Mouse (Mus musculus): ENCODE data around the gene Glg1.
"Not testable (repeated sequence)": the region's sequence is repeated elsewhere in the genome, so short reads cannot be mapped to it uniquely, and the experiment has no call there.

Glg1 gene

DNA sequence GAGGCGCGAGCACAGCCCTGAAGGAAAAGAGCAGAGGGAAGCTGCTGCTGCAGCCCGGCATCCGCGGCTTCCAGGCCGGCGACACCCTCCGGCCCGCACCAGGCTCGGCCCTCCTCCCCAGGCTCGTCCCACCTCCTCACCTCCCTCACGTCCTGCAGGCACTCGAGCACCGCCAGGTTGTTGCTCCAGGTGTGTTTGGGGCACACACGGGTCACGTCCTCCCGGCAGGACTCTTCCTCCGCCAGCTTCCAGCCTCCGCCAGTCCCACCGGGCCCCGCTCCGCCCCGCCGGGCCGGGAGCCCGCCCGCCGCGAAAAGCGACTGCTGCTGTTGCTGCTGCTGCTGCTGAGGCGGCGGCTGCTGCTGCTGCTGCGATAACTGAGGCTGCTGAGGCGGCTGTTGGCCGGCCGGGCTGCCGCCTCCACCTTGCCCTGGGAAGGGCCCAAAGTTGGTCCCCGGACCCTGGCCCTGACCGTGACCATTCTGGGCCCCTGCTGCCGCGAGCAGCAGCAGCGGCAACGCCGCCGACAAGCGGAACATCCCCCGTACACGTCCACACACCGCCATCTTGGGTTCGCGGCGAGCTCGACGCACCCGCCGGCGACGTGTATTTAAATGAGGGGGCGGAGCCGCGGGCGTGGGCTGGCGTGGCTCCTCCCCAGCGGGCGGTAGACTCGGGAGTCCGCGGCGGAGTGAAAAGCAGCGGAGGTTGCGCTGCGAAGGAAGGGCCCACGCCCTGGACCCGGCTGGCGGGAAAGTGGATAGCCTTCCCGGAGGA is at the start of gene Glg1:
TSS of gene Glg1 (minus strand) at position 586 of the 777 bp plus-strand sequence.
- in situ Hi-C loops (cut with MboI; ENCODE audit: low sequenced_read_pairs): no loop called here

DNA sequence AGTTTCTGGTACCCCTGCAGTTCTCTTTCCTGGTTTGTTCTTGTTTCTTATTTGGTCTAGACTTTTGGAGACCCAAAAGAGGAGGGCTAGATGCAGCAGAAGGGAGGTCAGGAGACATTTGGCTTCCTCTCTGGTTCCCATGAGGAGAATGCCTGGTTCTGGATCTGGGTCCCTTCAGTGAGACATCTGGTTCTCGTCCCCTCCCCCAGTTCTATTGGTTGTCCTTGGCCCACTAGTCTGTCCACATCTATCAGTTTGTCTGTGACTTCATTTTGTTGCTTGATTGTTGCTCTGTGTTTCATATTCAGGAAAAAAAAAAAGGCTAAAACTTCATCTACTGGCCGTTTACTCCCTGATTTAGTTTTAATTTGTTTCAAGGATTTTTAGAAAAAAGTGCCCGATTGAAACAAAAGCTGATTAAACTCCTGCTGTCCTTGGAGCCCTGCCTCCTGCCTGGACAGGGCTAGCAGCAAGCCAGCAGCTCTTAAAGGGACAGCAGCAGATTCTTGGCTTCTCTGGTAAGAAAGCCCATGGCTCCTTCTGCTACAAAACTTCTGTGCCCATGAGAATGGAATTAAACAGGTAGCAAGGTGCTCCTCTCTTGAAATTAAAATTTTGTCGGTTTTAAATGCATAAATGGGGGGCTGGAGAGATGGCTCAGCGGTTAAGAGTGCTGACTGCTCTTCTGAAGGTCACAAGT is 46.2 kb upstream of the Glg1 start:
- in situ Hi-C loops (cut with MboI; ENCODE audit: low sequenced_read_pairs): no loop called here

DNA sequence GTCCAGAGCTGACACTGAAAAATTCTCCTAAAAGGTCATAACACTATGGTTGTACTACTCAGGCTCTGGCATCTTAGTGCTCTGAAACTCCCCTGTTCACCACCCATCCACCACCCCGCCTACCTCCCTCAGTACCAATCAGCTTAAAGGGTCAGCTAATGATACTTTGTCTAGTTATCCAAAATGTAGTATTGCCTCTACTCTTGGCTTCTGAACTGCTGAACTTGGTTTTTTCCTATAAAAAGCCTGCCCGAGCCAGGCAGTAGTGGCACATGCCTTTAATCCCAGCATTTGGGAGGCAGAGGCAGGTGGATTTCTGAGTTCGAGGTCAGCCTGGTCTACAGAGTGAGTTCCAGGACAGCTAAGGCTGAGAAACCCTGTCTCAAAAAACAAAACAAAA is 45.3 kb upstream of the Glg1 start:
- in situ Hi-C loops (cut with MboI; ENCODE audit: low sequenced_read_pairs): no loop called here

DNA sequence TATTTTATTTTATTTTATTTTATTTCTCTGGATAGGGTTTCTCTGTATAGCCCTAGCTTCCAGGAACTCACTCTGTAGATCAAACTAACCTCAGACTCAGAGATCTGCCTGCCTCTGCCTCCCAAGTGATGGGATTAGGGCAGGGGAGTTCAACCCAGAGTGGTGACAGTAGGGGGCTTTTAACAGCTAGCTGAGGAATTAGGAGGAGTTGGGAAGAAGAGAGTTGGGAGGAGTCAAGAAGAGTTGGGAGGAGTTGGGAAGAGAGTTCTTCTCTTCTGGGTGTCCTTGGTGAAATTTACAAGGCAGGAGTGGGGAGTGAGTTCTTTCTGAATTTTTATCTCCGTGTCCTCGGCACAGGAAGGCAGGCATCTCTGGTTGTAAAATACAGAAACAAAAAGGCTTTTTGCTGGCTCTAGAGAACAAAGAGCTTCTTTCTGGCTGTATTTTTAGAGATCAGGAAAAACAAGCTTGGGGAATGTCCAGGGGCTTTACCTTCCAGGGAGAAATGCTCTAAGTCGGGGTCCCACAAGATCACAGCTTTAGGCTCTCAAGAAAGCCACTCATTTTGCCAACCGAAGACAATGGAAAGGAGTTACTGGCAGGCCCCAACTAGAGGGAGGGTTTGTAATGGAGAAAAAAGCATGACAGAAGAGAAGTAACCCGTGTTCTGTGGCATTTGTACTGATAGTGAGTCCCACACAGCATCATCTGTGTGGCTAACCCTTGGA is 44.2 kb upstream of the Glg1 start:
- in situ Hi-C loops (cut with MboI; ENCODE audit: low sequenced_read_pairs): not testable (repeated sequence)

DNA sequence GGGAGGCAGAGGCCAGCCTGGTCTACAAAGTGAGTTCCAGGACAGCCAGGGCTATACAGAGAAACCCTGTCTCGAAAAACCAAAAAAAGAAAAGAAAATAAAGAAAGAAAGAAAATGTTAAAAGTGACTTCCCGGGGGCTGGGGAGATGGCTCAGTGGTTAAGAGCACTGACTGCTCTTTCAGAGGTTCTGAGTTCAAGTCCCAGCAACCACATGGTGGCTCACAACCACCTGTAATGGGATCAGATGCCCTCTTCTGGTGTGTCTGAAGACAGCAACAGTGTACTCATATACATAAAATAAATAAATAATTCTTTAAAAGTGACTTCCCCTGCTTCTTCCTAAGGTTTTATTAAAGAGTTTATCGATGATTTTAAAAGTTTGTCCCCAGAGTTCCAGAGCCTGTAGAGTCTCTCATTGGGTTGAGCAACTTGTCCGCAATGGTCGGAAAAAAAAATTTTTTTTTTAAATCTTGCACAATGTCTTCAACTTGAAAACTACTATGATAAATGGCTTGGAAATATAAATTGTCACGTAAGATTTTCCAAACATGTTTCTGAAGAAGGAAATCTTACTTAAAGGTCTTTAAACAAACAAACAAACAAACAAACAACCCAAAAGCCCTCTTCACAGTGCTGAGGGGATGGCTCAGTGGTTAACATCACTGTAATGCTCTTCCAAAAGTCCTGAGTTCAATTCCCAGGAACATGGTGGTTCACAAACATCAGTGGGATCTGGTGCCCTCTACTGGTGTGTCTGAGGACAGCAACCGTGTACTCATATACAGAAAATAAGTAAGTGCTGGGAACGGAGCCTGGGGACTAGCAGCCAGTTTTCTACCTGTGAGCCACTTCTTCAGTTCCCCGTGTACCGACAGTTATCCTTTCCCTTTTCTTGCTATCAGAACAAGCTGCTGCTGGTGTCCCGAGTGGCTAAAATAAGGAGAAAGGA is 41.9 kb upstream of the Glg1 start:
- in situ Hi-C loops (cut with MboI; ENCODE audit: low sequenced_read_pairs): no loop called here

DNA sequence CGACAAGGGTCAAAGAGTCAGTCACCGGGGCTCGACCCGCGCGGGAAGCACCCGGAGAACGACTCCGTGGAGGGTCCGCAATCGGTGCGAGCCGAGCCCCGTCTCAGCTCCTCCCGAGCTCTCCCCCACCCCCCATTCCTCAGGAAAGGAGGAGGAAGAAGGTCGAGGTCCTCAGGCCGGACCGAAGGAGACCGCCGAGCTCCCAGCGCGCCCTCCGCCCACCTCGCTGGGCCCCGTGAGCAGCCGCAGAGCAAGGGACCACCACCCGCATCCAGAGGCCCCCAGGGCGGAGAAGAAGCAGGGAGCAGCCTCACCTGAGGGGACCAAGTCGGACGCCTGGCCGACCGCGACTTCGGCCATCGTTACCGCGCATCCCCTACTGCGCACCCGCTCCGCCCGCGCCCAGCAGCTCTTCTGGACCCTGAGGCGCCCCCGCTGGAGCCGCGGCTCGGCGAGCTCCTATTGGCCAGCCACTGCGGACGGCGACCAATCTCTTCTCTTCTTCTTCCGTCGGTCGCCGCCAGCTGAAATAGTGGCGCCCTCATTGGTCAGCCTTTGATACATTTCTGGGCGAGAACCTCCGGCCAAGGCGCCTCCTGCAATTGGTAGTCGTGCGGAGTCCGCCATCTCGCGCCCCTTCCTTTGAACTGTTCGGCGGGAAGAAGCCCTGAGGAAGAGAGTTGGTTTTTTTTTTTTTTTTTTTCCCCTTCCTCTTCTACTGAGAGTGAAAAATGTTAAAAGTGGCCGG is 41.0 kb upstream of the Glg1 start, which contains the start of gene Rfwd3:
TSS of gene Rfwd3 (minus strand) at position 402 of the 748 bp plus-strand sequence.
- in situ Hi-C loops (cut with MboI; ENCODE audit: low sequenced_read_pairs): no loop called here

DNA sequence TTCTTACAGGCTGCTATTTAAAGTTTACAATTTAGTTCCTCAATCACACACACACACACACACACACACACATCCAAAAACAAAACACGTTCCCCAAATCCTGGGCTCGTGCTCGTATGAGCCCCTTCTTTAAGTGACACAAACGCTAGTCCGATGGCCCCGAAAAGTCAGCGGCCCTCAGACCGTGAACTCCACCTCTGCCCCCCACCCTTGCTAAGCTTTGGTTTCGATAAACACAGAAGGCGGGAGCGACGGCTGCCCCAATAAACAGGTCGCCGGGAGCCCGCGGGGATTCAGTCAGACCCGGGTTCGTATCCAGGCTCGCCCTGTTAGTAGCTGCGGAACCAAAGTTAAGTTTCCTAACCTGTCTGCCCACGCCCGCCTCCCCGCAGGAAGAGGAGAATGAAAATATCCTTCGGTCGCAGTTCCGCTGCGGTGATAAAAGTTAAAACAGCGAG is 40.4 kb upstream of the Glg1 start:
- in situ Hi-C loops (cut with MboI; ENCODE audit: low sequenced_read_pairs): no loop called here

DNA sequence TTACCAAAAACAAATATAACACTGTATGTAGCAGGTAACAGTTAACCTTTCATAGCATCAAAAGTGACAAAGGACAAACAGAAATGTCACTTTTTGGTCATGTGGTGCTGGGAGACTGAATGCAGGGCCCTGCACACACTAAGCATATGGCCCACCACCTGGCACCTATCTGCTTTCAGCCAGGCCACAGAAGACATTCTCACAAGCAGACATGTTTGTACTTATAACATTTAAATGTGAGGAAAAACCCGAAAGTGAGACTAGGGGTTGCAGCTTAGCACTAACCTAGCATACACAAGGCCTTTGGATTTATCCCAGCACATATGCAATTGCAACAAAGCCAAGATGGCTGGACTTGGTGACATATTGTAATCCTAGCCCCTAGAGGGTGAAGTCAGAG is 39.0 kb upstream of the Glg1 start:
- in situ Hi-C loops (cut with MboI; ENCODE audit: low sequenced_read_pairs): no loop called here

DNA sequence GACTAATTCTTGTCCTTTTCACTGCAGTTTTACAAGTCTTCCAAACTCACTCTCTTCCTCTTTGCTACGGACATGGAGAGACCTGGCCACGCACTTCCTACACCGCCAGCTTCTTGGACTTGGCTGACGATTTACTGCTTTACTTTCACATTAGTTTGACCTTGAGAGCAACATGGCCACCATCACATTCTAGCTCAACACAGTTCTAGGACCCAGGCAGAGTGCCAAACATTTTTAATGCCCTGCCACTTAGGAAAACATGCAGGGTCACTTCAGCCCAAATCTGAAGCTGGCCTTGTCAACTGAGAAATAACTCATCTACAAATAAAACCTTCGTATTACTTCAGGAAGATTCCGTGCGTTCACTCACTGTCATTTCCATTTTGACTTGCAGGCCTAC is 32.7 kb upstream of the Glg1 start:
- in situ Hi-C loops (cut with MboI; ENCODE audit: low sequenced_read_pairs): no loop called here

DNA sequence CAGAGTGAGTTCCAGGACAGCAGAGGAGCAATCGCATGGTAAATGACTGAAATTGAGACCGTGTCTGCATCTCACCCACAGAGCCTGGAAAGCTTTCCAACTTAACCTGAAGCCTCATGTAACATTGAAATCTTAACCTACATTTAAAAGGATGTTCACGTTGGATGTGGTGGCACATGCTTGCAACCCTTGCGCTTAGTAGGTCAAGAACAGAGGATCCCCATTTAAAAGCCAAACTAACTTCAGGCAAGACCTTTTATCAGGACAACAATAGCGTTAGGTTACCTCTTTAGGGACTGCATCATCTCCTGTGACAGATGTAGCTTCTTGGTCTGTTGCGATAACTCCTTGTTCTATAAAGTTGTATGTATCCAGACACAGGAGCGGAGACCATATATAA is 31.6 kb upstream of the Glg1 start:
- in situ Hi-C loops (cut with MboI; ENCODE audit: low sequenced_read_pairs): no loop called here

DNA sequence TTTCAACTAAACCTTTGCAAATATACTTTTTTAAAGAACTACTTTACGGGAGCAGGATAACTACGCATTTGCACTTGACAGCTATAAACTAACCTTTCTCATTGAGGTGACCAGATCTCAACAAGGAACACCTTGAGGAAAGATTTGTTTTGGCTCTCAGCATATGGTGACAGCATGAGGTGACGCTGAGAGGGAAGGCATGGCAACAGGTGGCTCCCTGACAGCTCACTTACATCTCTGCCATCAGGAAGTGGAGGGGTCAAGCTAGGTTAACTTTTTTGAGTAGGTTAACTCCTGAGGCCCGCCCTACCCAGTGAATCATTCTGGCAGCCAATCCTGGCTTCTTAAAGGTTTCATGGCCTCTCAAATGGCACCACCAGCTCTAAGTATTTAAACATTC is 26.6 kb upstream of the Glg1 start:
- in situ Hi-C loops (cut with MboI; ENCODE audit: low sequenced_read_pairs): no loop called here

DNA sequence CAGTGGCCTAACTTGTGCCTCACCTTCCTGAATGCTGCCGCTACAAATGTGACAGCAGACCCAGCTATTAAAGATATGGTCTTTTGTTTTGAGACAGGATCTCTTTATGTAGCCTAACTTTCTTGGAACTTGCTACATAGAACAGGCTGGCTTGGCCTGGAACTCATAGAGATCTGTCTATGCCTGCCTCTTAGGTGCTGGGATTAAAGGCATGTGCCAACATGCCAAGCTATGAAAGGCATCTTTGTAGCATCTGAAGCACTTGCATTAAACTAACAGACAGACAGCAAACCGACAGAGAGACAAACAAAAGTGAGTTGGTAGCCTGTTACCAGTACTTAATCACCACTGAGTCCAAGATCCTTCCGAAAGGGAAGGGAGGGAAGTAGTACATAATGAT is 23.1 kb upstream of the Glg1 start:
- in situ Hi-C loops (cut with MboI; ENCODE audit: low sequenced_read_pairs): no loop called here

DNA sequence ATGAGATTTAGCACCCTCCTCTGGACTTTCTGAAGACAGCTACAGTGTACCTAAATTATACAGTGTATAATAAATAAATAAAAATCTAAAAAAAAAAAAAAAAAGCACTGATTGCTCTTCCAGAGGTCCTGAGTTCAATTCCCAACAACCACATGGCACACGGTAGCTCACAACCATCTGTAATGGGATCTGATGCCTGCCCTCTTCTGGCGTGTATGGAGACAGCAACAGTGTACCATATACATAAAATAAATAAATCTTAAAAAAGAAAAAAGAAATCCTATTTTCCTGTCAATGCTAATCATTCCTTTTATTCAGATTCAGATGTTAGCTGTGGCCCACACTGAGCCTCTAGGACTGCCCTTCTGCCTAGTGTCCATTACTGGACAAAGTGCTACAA is 9.3 kb upstream of the Glg1 start:
- in situ Hi-C loops (cut with MboI; ENCODE audit: low sequenced_read_pairs): no loop called here

DNA sequence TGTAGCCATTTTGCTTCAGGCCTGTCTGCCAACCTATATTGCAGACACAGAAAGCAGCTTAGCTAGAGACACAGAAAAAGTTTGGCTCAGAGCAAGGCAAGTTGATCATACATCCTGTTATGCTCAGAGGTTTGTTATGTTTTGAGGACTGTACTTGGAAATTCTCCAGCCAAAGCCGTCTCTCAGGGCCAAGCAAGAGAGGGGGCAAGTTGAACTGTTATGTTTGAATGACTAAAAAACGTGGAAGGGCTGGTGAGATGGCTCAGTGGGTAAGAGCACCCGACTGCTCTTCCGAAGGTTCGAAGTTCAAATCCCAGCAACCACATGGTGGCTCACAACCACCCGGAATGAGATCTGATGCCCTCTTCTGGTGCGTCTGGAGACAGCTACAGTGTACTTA is 7.1 kb upstream of the Glg1 start:
- in situ Hi-C loops (cut with MboI; ENCODE audit: low sequenced_read_pairs): not testable (repeated sequence)

DNA sequence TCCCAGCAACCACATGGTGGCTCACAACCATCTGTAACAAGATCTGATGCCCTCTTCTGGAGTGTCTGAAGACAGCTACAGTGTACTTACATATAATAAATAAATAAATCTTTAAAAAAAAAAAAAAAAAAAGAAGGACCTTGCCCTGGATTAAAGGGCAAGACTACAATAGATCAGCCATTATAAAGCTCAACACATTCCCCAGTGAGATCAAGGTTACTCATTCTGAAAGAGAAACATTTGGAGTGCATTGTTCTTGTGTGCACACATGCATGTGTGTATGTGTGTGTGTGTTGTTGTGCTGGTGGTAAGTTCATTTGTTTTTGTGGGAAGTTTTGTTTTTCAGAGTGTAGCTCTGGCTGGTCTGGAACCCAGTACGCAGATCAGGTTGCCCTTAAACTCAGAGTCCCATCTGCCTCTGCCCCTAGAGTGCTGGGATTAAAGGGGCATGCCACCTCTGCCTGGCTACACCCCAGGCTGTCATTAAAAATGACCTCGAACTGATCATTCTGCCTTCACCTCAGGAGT is 5.7 kb upstream of the Glg1 start:
- in situ Hi-C loops (cut with MboI; ENCODE audit: low sequenced_read_pairs): no loop called here

DNA sequence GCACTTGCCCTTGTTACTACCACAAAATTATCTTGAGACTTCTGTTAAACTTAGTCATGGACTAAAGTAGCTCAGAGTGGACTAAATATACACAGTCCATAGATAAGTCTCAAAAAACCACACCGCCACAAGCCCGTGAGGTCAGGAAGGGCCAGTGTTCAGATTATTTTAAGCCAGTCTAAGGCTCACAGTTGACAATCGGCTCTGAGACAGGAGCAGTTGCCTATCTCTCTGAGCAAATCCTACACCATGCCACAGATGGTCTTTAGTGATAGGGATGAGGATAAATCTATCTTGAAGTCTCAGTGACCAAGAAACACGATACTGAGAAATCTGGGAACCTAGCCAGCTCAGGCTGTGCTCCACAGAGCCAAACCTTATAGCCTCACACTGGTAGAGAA is 3.0 kb upstream of the Glg1 start:
- in situ Hi-C loops (cut with MboI; ENCODE audit: low sequenced_read_pairs): no loop called here

DNA sequence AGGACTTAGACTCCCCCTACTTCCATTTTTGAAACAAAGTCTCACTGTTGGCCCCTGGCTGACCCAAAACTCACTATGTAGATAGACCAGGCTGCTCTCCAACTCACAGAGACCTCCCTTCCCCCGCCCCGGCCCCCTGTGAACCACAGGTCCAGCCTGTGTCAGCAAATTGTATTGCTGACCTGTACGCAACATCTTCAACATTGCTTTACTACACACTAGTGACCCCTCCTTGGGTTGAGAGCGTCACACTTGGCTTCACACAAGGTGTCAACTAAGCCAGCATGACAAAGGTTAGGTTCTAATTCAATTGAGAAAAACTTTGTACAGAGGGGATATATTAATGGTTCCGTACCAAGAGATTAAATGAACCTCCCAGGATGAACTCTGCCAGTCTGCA is 1.2 kb upstream of the Glg1 start:
- in situ Hi-C loops (cut with MboI; ENCODE audit: low sequenced_read_pairs): no loop called here

DNA sequence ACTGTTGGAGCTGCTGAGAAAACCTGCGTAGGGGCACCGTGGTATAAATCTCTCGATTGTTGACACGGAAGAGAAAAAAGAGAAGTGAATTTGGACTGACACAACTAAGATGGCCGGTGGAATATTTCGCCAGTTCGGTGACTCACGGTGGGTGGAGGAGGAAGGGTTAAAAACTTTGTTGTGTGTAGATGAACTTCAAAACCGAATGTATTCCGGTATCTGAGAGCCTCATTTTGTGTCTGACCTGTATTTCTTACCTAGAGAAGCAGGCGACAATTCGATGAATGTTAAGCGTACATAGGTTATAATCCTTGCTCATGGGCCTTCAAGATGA is 359 bp upstream of the Glg1 start:
- in situ Hi-C loops (cut with MboI; ENCODE audit: low sequenced_read_pairs): no loop called here

DNA sequence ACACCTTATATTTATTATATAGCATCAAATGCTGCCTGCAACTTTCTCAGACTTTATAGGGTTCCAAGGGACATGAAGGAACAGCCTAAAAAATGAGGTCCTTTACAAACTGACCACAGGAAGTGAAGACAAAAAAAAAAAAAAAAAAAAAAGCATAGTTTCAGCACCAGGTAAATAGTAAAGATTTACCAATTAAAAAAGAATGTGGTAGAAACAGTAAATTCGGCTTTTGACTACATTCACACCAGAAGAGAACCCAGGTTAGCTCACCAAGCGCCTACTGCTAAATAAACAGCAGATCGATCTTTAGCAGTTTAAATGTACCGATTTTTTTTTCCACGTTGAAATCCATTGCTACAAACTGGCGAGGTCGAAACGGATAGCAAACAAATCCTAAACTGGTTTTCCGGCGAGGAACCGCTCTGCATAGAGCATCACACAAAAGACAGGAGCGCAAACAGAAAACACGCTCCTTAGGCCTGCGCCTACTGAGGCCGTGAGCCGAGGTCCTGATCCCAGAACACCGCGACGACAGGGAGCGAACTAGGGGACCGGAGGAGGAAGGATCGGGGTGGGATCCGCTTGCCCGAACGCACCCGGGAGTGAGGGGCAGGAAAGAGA is 896 bp downstream of the Glg1 start:
- in situ Hi-C loops (cut with MboI; ENCODE audit: low sequenced_read_pairs): no loop called here

Measured in CH12F3 (cell line).